Comparison of ENCODE assay signal across 13 mouse cellular contexts in the genomic region with DNA sequence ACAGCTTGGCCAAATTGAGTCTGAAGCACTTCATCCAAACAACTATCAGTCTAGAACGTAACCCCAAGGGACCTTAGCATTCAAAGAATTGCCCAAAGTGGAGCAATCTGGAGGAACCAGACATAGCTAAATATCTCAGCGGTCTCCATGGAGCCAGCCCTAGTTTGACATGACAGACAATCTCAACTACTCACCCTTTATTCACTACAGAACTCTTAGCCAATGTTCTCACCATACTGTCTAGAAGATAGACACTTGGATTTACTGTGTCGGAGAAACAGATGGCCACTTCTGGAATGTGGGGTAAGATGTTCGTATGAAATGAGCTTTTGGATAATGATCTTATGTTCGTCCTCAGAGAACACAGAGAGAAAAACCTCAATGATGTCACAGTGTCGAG.
"Had no signal": no experiment of that assay in that cellular context is flagged by ENCODE, and none has a peak within 500 bp of the region (broad histone marks: within the 10 kb centered on the region; RNA-seq: fewer than 3 reads in every experiment).

No protein-coding gene starts in this region.

- H3K36me3 ChIP-seq: limb, embryonic 10.5 days; liver, embryonic 15.5 days; lung, embryonic 15.5 days; midbrain, embryonic 12.5 days; neural tube, embryonic 13.5 days had no signal

- H3K4me2 ChIP-seq: liver, embryonic 11.5 days; liver, embryonic 15.5 days; lung, embryonic 15.5 days; midbrain, embryonic 12.5 days; neural tube, embryonic 13.5 days had no signal

- H3K4me3 ChIP-seq: left cerebral cortex, adult 2 months; limb, embryonic 10.5 days; liver, embryonic 15.5 days; lung, embryonic 15.5 days; midbrain, embryonic 12.5 days; neural tube, embryonic 13.5 days had no signal

- H3K27me3 ChIP-seq: liver, embryonic 15.5 days; lung, embryonic 15.5 days; midbrain, embryonic 12.5 days; neural tube, embryonic 13.5 days had no signal

- DNase-seq: kidney, adult 8-10 months; kidney, postnatal 25 days; right cerebral cortex, postnatal 14 days; thymus, adult 18-20 months; thymus, postnatal 25 days had no signal

- H3K4me1 ChIP-seq: liver, embryonic 15.5 days; midbrain, embryonic 12.5 days had no signal

- H3K9me3 ChIP-seq: limb, embryonic 10.5 days; liver, embryonic 15.5 days; lung, embryonic 15.5 days; midbrain, embryonic 12.5 days; neural tube, embryonic 13.5 days had no signal

- H3K27ac ChIP-seq: left cerebral cortex, adult 2 months; limb, embryonic 10.5 days; liver, embryonic 15.5 days; lung, embryonic 15.5 days; midbrain, embryonic 12.5 days; neural tube, embryonic 13.5 days had no signal

- H3K9ac ChIP-seq: liver, embryonic 15.5 days; lung, embryonic 15.5 days; midbrain, embryonic 12.5 days; neural tube, embryonic 13.5 days had no signal

- ATAC-seq: midbrain, embryonic 16.5 days had no signal
